Mouse (Mus musculus) hindbrain, embryonic 14.5 days (tissue): ENCODE measurements at regions not wholly inside any gene's neighbourhood (a gene's known extent, or its start where the extent isn't known, plus 50 kb on each side); places are given as distances from the start of the nearest gene placed in this dataset.

Experiments used
- ATAC-seq: fragments of 200-750 bp; cut with Nextera tagmentation; 2 replicates; pipeline ENCODE4 v1.8.0; 2017; ENCODE audit warnings: moderate number of reproducible peaks, mild to moderate bottlenecking, moderate TSS enrichment, moderate library complexity; ENCODE audit not compliant: low FRiP score
- DNase-seq: peaks from one replicate; pipeline ENCODE4 v3.0.0-alpha.2; 2015; ENCODE audit warnings: low spot score
- H3K27ac ChIP-seq: fragments of 300-500 bp; sonication (generic); 2 replicates; pipeline ENCODE4 v1.5.1; 2014; ENCODE audit warnings: mild to moderate bottlenecking, moderate library complexity
- H3K27me3 ChIP-seq: fragments of 300-500 bp; sonication (generic); 2 replicates; pipeline ENCODE4 v1.6.1; 2014; ENCODE audit warnings: mild to moderate bottlenecking, low read length, mixed read lengths; ENCODE audit not compliant: control insufficient read depth, insufficient read depth
- H3K36me3 ChIP-seq: fragments of 300-500 bp; sonication (generic); replicated peaks from 2 replicates; pipeline ENCODE4 v1.6.1; 2014; ENCODE audit not compliant: control insufficient read depth, insufficient read depth
- H3K4me1 ChIP-seq: fragments of 300-500 bp; sonication (generic); replicated peaks from 2 replicates; pipeline ENCODE4 v1.6.1; 2014; ENCODE audit warnings: antibody characterized with exemption, low read length, mixed read lengths; ENCODE audit not compliant: control insufficient read depth, insufficient read depth
- H3K4me2 ChIP-seq: fragments of 300-500 bp; sonication (generic); replicated peaks from 2 replicates; pipeline ENCODE4 v1.6.1; 2014; ENCODE audit warnings: mild to moderate bottlenecking, moderate library complexity
- H3K4me3 ChIP-seq: fragments of 300-500 bp; sonication (generic); replicated peaks from 2 replicates; pipeline ENCODE4 v1.5.1; 2014; ENCODE audit warnings: mild to moderate bottlenecking, low read length
- H3K9ac ChIP-seq: fragments of 300-500 bp; sonication (generic); 2 replicates; pipeline ENCODE4 v1.6.1; 2014
- H3K9me3 ChIP-seq: fragments of 300-500 bp; sonication (generic); 2 replicates; pipeline ENCODE4 v1.6.1; 2016; ENCODE audit warnings: low read length; ENCODE audit not compliant: control insufficient read depth
- WGBS: fragments of 180-500 bp; shearing (Covaris S2); extraction: QIAGEN DNeasy Blood & Tissue Kit; methylation state at CpG from one replicate; pipeline ENCODE4 v1.1.7; 2014; 5-methylcytosine and 5-hydroxymethylcytosine counted together

DNA sequence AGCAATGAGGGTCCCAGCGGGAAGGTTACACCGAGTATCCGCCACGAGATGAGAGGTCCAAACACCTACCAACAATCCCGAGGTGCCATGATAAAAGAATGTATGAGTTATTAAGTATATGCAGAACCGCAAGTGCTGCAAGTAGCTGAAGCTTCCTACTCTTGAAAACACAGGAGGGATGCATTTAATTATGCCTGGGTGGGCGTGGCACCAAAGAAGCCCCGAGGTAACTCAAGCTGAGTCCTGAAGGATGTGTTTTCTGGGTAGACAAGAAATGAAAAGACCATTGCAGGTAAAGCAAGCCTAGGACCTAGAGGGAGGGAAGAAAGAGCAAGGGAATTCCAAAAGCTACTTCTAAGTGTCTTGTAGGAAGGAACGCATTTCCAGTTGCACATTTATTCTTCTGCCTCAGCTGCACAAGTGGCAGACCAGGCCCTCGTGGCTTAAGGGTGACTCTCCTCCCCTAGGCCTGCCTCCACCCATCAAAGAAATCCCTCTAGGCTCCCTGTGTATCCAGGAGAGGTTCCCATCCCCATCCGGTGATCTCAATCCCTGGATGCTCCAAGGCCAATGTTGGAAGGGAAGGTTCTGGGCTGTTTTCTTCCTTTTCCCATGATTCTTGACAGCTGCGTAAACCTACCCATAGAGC, 104.2 kb upstream of the Mgme1 start:
- Histone ChIP-seq H3K27me3 (no peaks in the 10 kb centered on the region), H3K27ac (peak overlapping the region; percentile 93), H3K36me3 (no peaks in the 10 kb centered on the region), H3K4me3 (peak overlapping the region; percentile 57), H3K4me2 (peak overlapping the region; percentile 62), H3K9ac (peak overlapping the region; percentile 85), H3K9me3 (no peaks in the 10 kb centered on the region), H3K4me1 (peaks cover 24% of the 10 kb centered on the region)
- no peak for ATAC-seq
- WGBS: 28% methylated on average over 12 of the region's 12 CpGs
- peak; percentile 33 for DNase-seq

DNA sequence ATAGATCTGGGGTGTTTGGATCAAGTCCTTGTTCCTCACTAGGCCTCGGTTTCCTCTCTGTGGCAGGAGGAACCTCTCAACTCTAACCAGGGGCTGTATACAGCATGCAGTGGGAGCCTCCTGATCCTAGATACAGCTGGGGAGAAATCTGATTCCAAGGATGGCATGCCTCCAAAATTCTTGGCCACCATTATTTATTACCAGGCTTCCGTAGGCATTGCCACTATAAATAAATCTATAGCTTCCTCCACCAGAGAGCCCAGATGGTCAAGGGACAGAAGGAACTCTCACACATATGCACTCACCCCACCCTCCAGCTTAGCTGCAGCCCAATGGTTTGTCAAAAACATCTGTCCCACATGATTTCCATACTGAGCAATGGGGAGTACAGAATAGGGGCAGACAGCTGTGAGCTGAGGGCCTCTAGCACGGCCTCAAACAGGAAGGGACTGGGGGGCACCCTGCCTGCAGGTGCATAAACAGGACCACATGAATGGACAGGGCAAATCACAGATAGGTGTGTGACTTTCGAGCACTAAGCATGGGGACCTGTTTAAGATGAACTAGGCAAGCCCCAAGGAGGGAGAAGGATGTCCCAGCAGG, 100.8 kb upstream of the Mgme1 start:
- Histone ChIP-seq H3K9me3 (no peaks in the 10 kb centered on the region), H3K4me1 (peaks cover 12% of the 10 kb centered on the region; the same call in 1 of the 2 replicates), H3K4me2 (no peak overlapping the region), H3K27ac (no peak overlapping the region), H3K9ac (no peak overlapping the region), H3K4me3 (no peak overlapping the region), H3K36me3 (no peaks in the 10 kb centered on the region), H3K27me3 (no peaks in the 10 kb centered on the region)
- no peak for ATAC-seq
- no peak for DNase-seq
- WGBS: 74% methylated on average over 4 of the region's 4 CpGs

DNA sequence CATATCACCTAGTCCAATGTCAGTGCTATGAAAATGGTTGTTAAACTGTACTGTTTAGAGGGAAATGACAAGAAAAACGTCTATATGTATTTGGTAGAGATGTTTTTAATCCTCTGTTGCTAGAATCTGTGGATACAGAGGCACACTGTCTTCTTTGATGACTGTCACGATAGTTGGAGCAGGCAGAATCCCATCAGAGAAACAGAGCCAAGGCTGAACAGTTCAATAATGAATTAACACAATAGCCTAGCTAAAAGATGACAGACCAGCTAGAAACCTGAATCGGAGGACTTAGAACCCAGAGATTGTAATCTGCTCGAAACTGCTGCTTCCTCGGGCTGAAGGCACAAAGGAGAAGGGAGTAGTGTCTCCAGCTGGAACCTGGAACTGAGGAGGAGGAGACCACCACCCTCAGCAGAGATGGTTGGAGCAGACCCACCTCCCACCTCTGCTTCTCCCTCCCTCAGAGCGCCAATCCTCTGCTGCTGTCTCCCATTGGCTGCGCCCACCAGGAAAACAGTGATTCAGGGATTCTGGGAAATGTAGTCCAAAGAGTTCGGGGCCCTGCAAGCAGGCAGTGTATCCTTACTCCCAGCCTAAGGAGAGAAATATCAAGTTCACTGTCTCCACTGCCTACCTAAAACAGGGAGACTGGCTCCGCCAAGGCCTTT, 98.2 kb upstream of the Mgme1 start:
- H3K4me2 ChIP-seq: peak overlapping the region; percentile 52
- peak; percentile 87 for DNase-seq
- ATAC-seq: peak; percentile 98
- no peaks in the 10 kb centered on the region for H3K27me3 ChIP-seq
- peak overlapping the region; percentile 31 for H3K4me3 ChIP-seq
- H3K36me3 ChIP-seq: no peaks in the 10 kb centered on the region
- no peaks in the 10 kb centered on the region for H3K9me3 ChIP-seq
- WGBS: 11% methylated on average over 9 of the region's 9 CpGs
- no peaks in the 10 kb centered on the region for H3K4me1 ChIP-seq
- H3K27ac ChIP-seq: peak overlapping the region; percentile 76
- H3K9ac ChIP-seq: peak overlapping the region; percentile 58

DNA sequence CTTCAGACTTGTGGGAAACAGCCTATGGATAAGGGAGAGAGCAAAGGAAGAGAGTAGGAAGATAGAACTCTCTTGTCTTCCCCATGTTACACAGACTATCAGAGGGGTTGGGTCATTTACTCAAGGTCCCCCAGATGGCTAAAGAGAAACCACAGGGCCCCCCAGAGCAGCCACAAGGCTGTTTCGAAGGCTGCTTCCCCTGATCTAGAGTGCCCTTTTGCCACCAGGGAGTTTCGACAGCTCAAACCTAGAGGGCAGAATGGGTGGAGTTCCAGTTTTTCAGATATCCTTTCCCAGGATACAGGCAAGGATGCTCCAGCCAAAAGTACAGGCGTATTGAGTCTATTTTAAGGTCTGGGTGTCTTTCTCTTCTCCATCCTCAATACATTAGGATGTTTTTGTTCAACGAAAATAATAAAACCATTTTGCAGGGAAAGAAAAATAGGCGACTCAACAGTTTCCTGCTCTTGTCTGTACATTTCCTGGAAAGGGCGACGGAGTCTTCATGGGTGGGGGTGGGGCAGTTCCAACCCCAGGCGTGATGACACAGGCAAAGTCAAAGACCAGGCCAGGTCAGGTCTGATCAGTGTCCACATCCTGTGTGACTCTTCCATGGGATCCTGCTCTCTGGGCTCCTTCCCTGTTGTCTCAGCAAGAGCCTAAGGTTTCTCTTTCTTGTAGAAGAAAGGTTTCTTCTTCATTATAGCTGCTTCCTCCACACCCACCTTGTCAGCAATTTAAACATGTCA, 96.9 kb upstream of the Mgme1 start:
- WGBS: 88% methylated on average over 8 of the region's 8 CpGs
- ATAC-seq: no peak
- Histone ChIP-seq H3K27ac (no peak overlapping the region), H3K36me3 (no peaks in the 10 kb centered on the region), H3K27me3 (no peaks in the 10 kb centered on the region), H3K4me3 (no peak overlapping the region), H3K4me1 (no peaks in the 10 kb centered on the region), H3K4me2 (no peak overlapping the region), H3K9me3 (no peaks in the 10 kb centered on the region), H3K9ac (no peak overlapping the region)
- no peak for DNase-seq

DNA sequence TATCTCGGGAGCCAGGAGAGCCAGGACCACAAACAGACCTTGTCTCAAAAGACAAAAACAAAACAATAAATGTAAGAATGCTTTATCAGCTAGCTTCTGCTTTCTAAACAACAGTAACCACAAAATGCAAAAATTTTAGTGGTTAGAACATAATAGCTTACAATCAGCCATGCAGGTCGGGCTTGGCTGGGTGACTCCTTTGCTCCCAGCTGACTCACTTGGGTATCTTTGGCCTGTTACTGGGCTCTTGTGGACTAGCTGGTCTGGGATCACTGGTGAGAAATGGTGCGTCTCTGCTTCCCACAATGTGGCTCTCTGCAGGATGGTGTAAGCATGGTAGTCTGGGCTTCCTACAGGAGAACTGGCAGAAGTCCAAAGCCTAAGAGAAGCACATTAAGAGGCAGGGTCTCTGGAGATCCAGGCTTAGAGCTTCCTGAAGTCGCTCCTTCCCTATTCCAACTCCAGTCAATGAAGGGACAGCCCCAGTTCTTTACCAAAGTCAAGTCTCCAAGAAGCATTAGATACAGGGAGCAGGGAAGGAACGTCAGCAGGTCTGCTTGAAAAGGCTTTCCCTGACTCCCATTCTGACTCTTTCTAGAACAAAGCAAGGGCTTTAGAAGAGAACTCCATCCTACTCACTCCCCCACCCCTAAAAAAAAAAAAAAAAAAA, 96.0 kb upstream of the Mgme1 start:
- DNase-seq (no peak), ATAC-seq (no peak)
- Histone ChIP-seq H3K4me1 (no peaks in the 10 kb centered on the region), H3K9me3 (no peaks in the 10 kb centered on the region), H3K27ac (no peak overlapping the region), H3K4me3 (no peak overlapping the region), H3K9ac (no peak overlapping the region), H3K36me3 (no peaks in the 10 kb centered on the region), H3K27me3 (no peaks in the 10 kb centered on the region), H3K4me2 (no peak overlapping the region)
- 80% methylated on average over 5 of the region's 5 CpGs for WGBS

DNA sequence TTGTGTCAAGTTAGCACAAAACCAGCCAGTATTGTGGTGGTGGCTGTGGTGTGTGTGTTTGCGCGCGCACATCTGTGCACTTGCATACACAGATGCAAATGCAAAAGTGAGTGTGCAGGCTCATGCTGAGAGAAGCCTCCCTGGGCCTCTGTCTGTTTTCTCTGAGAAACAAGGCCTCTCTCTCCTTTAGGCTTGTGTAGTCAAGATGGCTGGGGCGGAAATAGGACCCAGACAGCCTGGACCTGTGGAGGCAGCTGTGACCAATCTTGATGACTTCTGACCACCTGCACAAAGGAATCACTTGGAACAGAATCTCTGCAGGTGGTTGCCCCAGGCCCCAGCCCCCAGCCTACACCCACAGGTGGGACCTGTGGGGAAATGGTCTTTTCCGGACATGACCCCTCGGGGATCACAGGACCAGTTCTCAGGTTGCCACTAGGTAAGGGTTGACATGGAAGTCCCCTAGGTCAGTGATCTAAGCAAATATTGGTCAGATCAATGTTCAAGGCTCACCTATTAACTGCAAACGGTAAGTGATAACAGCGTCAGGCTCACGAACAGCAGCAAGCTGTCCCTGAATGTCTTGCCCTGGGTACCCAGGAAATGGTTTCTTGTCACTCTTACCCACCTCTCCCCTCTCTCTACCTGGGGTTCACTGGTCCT, 93.8 kb upstream of the Mgme1 start:
- H3K27me3 ChIP-seq: no peaks in the 10 kb centered on the region
- no peak overlapping the region for H3K4me3 ChIP-seq
- no peak overlapping the region for H3K9ac ChIP-seq
- ATAC-seq: no peak
- no peaks in the 10 kb centered on the region for H3K4me1 ChIP-seq
- no peak overlapping the region for H3K27ac ChIP-seq
- no peak overlapping the region for H3K4me2 ChIP-seq
- WGBS: 97% methylated on average over 9 of the region's 9 CpGs
- no peak for DNase-seq
- no peaks in the 10 kb centered on the region for H3K36me3 ChIP-seq
- no peaks in the 10 kb centered on the region for H3K9me3 ChIP-seq

DNA sequence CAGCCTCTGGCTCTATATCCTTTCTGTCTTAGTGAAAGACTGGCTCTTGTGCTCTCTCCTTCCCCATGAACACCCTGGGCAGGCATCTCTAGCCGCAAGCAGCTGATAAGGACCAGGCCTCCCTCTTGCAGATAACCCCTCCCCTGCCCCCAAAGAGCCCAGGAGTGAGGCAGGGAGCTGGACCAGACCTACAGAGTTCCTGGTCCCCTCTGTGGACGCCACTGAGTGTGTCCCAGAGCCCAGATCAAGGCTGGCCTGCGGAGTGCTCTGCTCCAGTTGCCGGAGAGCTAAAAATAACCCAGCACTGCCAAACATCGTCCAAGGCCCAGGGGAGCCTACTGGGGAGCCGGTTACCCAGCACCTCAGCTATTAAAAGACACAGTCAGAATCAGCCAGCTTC, 93.2 kb upstream of the Mgme1 start:
- Histone ChIP-seq H3K4me1 (no peaks in the 10 kb centered on the region), H3K36me3 (no peaks in the 10 kb centered on the region), H3K4me2 (no peak overlapping the region), H3K27ac (no peak overlapping the region), H3K4me3 (no peak overlapping the region), H3K9me3 (no peaks in the 10 kb centered on the region), H3K9ac (no peak overlapping the region), H3K27me3 (no peaks in the 10 kb centered on the region)
- DNase-seq (no peak), ATAC-seq (no peak)
- WGBS: 58% methylated on average over 6 of the region's 6 CpGs

DNA sequence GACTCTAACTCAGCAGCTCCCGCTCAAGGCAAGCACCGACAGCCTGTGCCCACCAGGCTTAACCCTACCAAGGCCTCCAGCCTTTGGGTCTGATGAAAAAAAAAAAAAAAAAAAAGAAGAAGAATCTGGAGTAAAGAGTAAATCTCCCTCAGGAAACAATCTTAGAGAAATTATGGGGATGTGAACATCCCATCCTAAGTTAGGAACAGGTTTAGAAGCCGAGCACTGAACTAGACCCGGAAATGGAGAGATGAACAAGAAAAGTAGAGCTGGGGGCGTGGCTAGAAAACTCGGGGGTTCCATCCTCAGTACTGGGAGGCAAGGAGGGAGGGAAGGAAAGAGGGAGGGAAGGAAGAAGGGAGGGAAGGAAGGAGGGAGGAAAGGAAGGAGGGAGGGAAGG, 92.5 kb upstream of the Mgme1 start:
- ATAC-seq (no peak), DNase-seq (no peak)
- Histone ChIP-seq H3K4me3 (no peak overlapping the region), H3K36me3 (no peaks in the 10 kb centered on the region), H3K27me3 (no peaks in the 10 kb centered on the region), H3K27ac (no peak overlapping the region), H3K9ac (no peak overlapping the region), H3K9me3 (no peaks in the 10 kb centered on the region), H3K4me2 (no peak overlapping the region), H3K4me1 (no peaks in the 10 kb centered on the region)
- WGBS: 79% methylated on average over 6 of the region's 6 CpGs
